Mouse (Mus musculus): ENCODE measurements at regions not wholly inside any gene's neighbourhood (a gene's known extent, or its start where the extent isn't known, plus 50 kb on each side); places are given as distances from the start of the nearest gene placed in this dataset.

DNA sequence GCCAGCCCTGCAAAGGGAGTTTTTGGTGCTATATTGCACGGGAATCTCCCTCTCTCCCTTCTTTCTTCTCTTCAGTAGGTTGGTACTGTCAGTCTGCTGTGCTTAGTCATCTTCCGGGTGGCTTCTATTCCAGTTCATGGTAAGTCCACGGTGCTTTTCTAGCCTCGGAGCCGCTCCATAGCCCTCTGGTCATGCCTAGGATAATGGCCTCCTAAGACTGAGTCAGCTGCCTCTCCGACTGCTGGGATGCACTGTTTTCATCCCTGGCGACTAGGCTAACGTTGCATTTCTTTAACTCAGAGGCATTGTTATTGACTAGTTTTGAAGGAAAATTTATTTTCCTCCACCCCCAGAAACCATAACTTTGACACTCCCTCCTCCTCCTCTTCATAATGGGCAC lies 54.4 kb downstream of the Pcdh8 start:
- no peak for DNase-seq

DNA sequence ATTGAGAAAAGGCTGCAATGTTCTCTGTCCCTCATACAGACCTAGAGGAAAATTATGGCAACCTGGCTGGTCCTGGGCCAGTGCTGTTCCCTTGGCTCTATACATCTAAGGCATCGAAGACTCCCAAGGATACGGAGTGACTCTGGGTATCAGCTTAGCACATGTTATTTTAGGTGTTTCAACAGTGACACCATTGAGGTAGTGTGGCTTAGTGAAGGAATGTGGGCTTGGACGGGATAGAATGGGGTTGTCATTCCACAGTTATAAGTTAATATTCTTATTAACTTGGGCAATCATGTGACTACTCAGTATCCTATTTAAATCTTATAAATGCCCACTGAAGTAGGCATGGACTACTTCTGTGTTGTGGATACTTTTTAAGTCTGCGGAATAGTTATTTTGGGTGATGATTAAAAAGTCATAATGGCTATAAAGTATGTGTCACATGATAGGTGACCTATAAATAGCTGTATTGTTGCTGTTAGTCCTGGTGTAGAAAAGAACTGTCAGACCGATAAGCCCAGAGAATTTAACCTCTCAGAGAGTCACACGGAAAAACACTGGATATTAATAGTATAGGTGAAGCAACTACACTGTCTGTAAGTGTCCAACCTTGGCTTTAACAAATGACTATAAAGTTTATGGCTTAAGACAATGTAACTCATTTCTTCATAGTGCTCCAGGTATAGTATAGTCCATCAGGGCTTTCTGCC lies 50.7 kb upstream of the Cnmd start:
- peak; percentile 57 for DNase-seq
